Mouse (Mus musculus) limb, embryonic 11.5 days (tissue): ENCODE measurements at regions not wholly inside any gene's neighbourhood (a gene's known extent, or its start where the extent isn't known, plus 50 kb on each side); places are given as distances from the start of the nearest gene placed in this dataset.

Experiments used
- ATAC-seq: fragments of 200-750 bp; cut with Nextera tagmentation; 2 replicates; pipeline ENCODE4 v1.8.0; 2017; ENCODE audit warnings: low read depth; ENCODE audit not compliant: insufficient number of reproducible peaks, low FRiP score, low TSS enrichment
- DNase-seq: peaks from one replicate; pipeline ENCODE4 v3.0.0-alpha.2; 2015; ENCODE audit warnings: low spot score
- H3K27ac ChIP-seq: fragments of 300-500 bp; sonication (generic); replicated peaks from 2 replicates; pipeline ENCODE4 v1.5.1; 2014; ENCODE audit warnings: low read depth, mild to moderate bottlenecking, low read length
- H3K27me3 ChIP-seq: fragments of 300-500 bp; sonication (generic); 2 replicates; pipeline ENCODE4 v1.6.1; 2014; ENCODE audit warnings: mild to moderate bottlenecking, low read length, mixed read lengths; ENCODE audit not compliant: control insufficient read depth, insufficient read depth
- H3K36me3 ChIP-seq: fragments of 300-500 bp; sonication (generic); 2 replicates; pipeline ENCODE4 v1.6.1; 2014; ENCODE audit warnings: mild to moderate bottlenecking, low read length, moderate library complexity, mixed read lengths; ENCODE audit not compliant: control insufficient read depth, insufficient read depth
- H3K4me1 ChIP-seq: fragments of 300-500 bp; sonication (generic); 2 replicates; pipeline ENCODE4 v1.6.1; 2014; ENCODE audit warnings: low read length, mixed read lengths; ENCODE audit not compliant: control insufficient read depth, insufficient read depth
- H3K4me2 ChIP-seq: fragments of 300-500 bp; sonication (generic); 2 replicates; pipeline ENCODE4 v1.6.1; 2014; ENCODE audit warnings: low read depth, mild to moderate bottlenecking, moderate library complexity; ENCODE audit not compliant: severe bottlenecking
- H3K4me3 ChIP-seq: fragments of 300-500 bp; sonication (generic); 2 replicates; pipeline ENCODE4 v1.5.1; 2014; ENCODE audit warnings: low read depth, low read length
- H3K9ac ChIP-seq: fragments of 300-500 bp; sonication (generic); 2 replicates; pipeline ENCODE4 v1.6.1; 2014; ENCODE audit warnings: mild to moderate bottlenecking, low read length
- H3K9me3 ChIP-seq: fragments of 300-500 bp; sonication (generic); 2 replicates; pipeline ENCODE4 v1.6.1; 2016; ENCODE audit warnings: low read length; ENCODE audit not compliant: control insufficient read depth
- WGBS: fragments of 180-500 bp; shearing (Covaris S2); extraction: QIAGEN DNeasy Blood & Tissue Kit; methylation state at CpG from one replicate; pipeline ENCODE4 v1.1.7; 2014; 5-methylcytosine and 5-hydroxymethylcytosine counted together

- H3K4me2 ChIP-seq = no peak overlapping the region; the same call in 1 of the 2 replicates
- peak overlapping the region; percentile 43 for H3K9ac ChIP-seq
- no peak overlapping the region for H3K4me3 ChIP-seq
- H3K9me3 ChIP-seq = no peaks in the 10 kb centered on the region
- no peak for ATAC-seq
- WGBS = 21% methylated on average over 15 of the region's 15 CpGs
- H3K27ac ChIP-seq = peak overlapping the region; percentile 56; the same call in 1 of the 2 replicates
- no peaks in the 10 kb centered on the region for H3K36me3 ChIP-seq
- peak; percentile 23 for DNase-seq
- no peaks in the 10 kb centered on the region for H3K27me3 ChIP-seq
- peaks cover 23% of the 10 kb centered on the region for H3K4me1 ChIP-seq
These were observed 109.2 kb upstream of the Parp11 start for GRCm38 (mm10) chr6:127337398-127337871.

- Histone ChIP-seq H3K4me2 (no peak overlapping the region), H3K36me3 (no peaks in the 10 kb centered on the region), H3K27me3 (no peaks in the 10 kb centered on the region), H3K4me1 (peaks cover 23% of the 10 kb centered on the region), H3K9ac (no peak overlapping the region), H3K27ac (no peak overlapping the region), H3K4me3 (no peak overlapping the region), H3K9me3 (no peaks in the 10 kb centered on the region)
- 38% methylated on average over 6 of the region's 6 CpGs for WGBS
- no peak for DNase-seq
- ATAC-seq = no peak
These were observed 108.2 kb upstream of the Parp11 start for GRCm38 (mm10) chr6:127338412-127338811.

- peaks cover 11% of the 10 kb centered on the region for H3K4me1 ChIP-seq
- no peaks in the 10 kb centered on the region for H3K36me3 ChIP-seq
- H3K27ac ChIP-seq = no peak overlapping the region
- DNase-seq (no peak), ATAC-seq (no peak)
- no peak overlapping the region for H3K4me2 ChIP-seq
- no peak overlapping the region for H3K9ac ChIP-seq
- H3K27me3 ChIP-seq = no peaks in the 10 kb centered on the region
- H3K9me3 ChIP-seq = no peaks in the 10 kb centered on the region
- 87% methylated on average over 3 of the region's 3 CpGs for WGBS
- no peak overlapping the region for H3K4me3 ChIP-seq
These were observed 105.0 kb upstream of the Parp11 start for GRCm38 (mm10) chr6:127341604-127342003.

- Histone ChIP-seq H3K9ac (no peak overlapping the region), H3K4me3 (no peak overlapping the region), H3K4me2 (no peak overlapping the region), H3K9me3 (no peaks in the 10 kb centered on the region), H3K27ac (no peak overlapping the region), H3K4me1 (no peaks in the 10 kb centered on the region), H3K36me3 (no peaks in the 10 kb centered on the region), H3K27me3 (no peaks in the 10 kb centered on the region)
- WGBS = 80% methylated on average over 9 of the region's 9 CpGs
- no peak for ATAC-seq
- no peak for DNase-seq
These were observed 97.8 kb upstream of the Parp11 start for GRCm38 (mm10) chr6:127348770-127349409.

GRCm38 (mm10) chr6:127349479-127350110 is 97.0 kb upstream of the Parp11 start:
- ATAC-seq (no peak), DNase-seq (no peak)
- Histone ChIP-seq H3K4me1 (no peaks in the 10 kb centered on the region), H3K36me3 (no peaks in the 10 kb centered on the region), H3K4me2 (no peak overlapping the region), H3K9ac (no peak overlapping the region), H3K27ac (no peak overlapping the region), H3K27me3 (no peaks in the 10 kb centered on the region), H3K9me3 (no peaks in the 10 kb centered on the region), H3K4me3 (no peak overlapping the region)
- 62% methylated on average over 12 of the region's 12 CpGs for WGBS

- no peak for ATAC-seq
- no peaks in the 10 kb centered on the region for H3K4me1 ChIP-seq
- no peak overlapping the region for H3K27ac ChIP-seq
- H3K36me3 ChIP-seq = no peaks in the 10 kb centered on the region
- DNase-seq = no peak
- no peak overlapping the region for H3K4me2 ChIP-seq
- H3K9me3 ChIP-seq = no peaks in the 10 kb centered on the region
- H3K27me3 ChIP-seq = no peaks in the 10 kb centered on the region
- no peak overlapping the region for H3K4me3 ChIP-seq
- 88% methylated on average over 5 of the region's 5 CpGs for WGBS
- H3K9ac ChIP-seq = no peak overlapping the region
These were observed 94.9 kb upstream of the Parp11 start for GRCm38 (mm10) chr6:127351691-127352090.

GRCm38 (mm10) chr6:127355112-127355511 is 91.5 kb upstream of the Parp11 start:
- Histone ChIP-seq H3K27ac (no peak overlapping the region), H3K9ac (no peak overlapping the region), H3K27me3 (no peaks in the 10 kb centered on the region), H3K9me3 (no peaks in the 10 kb centered on the region), H3K36me3 (no peaks in the 10 kb centered on the region), H3K4me2 (no peak overlapping the region), H3K4me3 (no peak overlapping the region), H3K4me1 (peaks cover 4% of the 10 kb centered on the region; the same call in 1 of the 2 replicates)
- DNase-seq (no peak), ATAC-seq (no peak)
- 76% methylated on average over 6 of the region's 6 CpGs for WGBS

- 84% methylated on average over 8 of the region's 8 CpGs for WGBS
- DNase-seq (no peak), ATAC-seq (no peak)
- Histone ChIP-seq H3K9ac (no peak overlapping the region), H3K36me3 (no peaks in the 10 kb centered on the region), H3K9me3 (no peaks in the 10 kb centered on the region), H3K27me3 (no peaks in the 10 kb centered on the region), H3K27ac (no peak overlapping the region), H3K4me2 (no peak overlapping the region), H3K4me1 (peaks cover 4% of the 10 kb centered on the region; the same call in 1 of the 2 replicates), H3K4me3 (no peak overlapping the region)
These were observed 90.2 kb upstream of the Parp11 start for GRCm38 (mm10) chr6:127356442-127356841.
